Mouse (Mus musculus): Measurements from ENCODE around the gene C1s1. TPM values are rescaled to one million over a fixed set of nuclear protein-coding genes. Genes with fewer than 3 reads are reported as not detected.
A peak's percentile ranks its signal among the peaks of the same experiment; 100 is the strongest.
"Not testable (repeated sequence)": the region's sequence is repeated elsewhere in the genome, so short reads cannot be mapped to it uniquely, and the experiment has no call there.

C1s1 gene
- 10 to 100 TPM in 3 of 4 experiments, 1 to 10 TPM in 1; 8.4 to 20.8 (median 14.2) TPM for total RNA-seq (2022)

DNA sequence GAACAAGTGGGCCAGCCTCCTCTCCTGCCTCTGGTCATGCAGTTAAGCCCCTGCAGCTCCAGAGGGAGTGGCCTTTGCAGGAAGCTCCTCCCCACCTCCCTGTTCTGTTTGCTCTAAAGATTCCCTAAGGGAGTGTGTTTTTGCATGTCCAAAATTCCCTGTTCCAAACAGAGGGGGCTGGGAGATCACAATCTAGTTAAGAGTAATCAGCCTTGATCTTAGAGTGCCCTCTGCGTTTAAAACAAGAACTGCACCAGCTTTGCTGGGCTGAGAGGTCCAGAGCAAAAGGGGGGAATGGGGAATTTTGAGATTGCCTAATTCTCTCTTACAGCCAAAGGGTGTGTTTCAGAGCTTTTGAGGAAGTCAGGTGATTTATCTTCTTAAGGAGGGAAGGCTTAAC lies at the start of gene C1s1:
C1s1 (minus strand) TSS at position 76 of the 400 bp plus-strand sequence.
- peak; percentile 58 to 63 for DNase-seq (ENCODE audit: low spot score in 2 of 2)

- DNase-seq (ENCODE audit: low spot score in 2 of 2) = no peak
Measured at GRCm38 (mm10) chr6:124588771-124589170, 46.6 kb upstream of the C1s1 start.

- no peak for DNase-seq (ENCODE audit: low spot score in 2 of 2)
Measured at GRCm38 (mm10) chr6:124586266-124586665, 44.1 kb upstream of the C1s1 start.

DNA sequence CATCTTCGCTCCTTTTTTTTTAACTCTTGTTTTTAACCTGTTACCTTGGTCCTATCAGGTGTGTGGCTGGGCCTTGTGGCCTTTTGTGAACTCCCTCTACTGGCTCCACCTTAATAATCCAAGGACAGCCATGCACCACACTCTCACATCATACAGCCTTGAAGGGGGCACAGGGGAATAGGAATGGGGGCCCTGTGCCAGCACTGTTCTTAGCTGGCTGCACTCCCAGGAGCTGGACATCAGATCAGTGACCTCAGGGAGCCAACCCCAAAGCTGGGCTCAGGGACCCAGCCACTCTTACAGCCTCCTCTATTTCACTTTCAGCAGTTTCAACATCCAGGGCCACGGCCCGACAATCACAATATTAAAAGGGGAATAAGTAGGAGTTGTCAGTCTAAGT lies 43.6 kb upstream of the C1s1 start:
- peak; percentile 12 to 22 for DNase-seq (ENCODE audit: low spot score in 2 of 2)

DNA sequence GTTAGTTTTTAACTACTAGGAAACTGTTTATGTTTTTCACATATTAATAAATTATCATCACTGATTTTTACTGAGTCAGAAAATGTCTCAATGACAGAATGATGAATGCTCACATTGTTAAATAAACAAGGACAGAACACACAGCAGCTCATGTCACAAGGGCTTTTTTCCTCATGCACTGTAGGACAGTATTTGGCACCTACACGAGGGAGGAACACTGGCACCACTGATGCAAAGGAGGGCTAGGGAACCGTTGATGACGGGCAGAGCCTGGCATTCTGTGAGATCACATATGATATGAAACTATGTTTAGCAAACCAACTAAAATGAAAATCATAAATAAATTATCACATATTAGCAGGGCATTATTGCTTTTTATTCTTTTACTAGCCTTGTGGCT lies 42.8 kb upstream of the C1s1 start:
- no peak for DNase-seq (ENCODE audit: low spot score in 2 of 2)

DNA sequence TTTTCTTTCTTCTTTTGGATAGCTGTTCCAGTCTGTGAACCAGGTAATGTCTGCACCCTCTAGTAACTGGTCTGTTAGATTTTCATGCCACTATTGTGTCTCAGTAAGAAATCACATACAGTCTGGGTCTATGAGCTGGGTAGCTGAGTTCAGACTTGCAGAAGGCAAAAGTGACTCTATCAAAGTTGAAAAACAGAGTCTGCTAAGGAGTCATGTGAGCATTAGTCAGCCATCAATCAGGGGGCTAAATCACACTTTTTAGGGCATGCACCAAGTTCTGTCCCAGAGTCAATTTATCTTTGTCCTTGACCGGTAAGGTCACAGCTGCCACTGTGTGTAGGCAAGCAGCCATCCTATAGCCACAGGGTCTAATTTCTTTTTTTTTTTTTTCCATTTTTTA lies 40.1 kb upstream of the C1s1 start:
- no peak for DNase-seq (ENCODE audit: low spot score in 2 of 2)

DNA sequence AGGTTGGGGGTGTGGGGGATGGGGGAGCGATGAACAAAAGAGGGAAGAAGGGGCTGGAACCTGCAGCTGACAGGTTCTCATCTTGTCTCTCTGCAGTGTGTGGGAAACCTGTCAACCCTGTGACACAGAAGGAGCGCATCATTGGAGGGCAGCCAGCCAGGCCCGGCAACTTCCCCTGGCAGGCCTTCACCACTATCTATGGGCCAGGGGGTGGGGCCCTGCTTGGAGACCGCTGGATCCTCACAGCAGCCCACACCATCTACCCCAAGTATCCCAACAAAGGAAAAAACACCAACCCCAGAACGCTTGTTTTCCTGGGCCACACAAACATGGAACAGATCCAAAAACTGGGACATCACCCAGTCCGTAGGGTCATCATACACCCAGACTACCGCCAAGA lies 38.0 kb upstream of the C1s1 start:
- not testable (repeated sequence) for DNase-seq (ENCODE audit: low spot score in 2 of 2)

DNA sequence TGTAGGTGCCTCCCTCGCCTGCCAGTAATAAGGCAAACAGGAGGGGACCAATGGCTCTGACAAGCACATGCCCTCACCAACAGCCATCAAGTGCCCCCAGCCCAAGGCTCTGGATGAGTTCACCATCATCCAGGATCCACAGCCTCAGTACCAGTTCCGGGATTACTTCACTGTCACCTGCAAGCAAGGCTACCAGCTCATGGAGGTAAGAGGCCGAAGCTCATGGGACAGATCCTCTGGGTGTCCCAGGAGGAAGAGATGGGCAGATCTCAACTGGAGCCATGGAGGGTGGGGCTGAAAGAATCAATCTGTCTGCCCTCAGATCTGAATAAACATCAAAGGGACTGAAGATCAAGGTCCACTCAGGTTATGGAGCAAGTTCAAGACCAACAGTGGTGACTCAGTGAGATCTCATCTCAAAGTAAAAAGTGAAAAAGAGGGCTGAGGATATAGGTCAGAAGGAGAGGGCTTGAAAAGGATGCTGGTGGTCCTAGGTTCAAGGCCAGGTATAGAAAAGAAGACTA lies 33.1 kb upstream of the C1s1 start:
- not testable (repeated sequence) for DNase-seq (ENCODE audit: low spot score in 2 of 2)

DNA sequence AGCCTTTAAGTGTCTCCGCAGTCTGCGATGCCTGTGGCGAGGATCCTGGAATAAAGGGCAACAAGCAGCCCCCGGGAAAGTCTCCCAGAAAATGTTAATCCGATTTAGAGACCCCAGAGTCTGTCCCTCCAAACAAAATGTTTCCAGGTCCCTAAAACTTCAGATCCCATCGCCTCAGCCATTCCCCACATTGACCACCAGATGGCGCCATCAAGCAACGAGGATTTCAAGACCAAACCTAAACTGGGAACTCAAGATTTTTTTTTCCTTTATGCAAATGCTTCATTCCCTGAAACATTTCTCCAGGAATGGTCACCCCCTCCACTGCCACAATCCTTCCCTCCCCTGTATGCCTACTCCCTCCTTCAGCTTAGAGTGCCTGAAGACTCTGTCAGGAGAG lies 27.9 kb upstream of the C1s1 start, which contains the start of gene C1rb:
C1rb (plus strand) TSS at position 269 of the 400 bp plus-strand sequence.
- DNase-seq (ENCODE audit: low spot score in 2 of 2) = peak; percentile 30 to 31

DNA sequence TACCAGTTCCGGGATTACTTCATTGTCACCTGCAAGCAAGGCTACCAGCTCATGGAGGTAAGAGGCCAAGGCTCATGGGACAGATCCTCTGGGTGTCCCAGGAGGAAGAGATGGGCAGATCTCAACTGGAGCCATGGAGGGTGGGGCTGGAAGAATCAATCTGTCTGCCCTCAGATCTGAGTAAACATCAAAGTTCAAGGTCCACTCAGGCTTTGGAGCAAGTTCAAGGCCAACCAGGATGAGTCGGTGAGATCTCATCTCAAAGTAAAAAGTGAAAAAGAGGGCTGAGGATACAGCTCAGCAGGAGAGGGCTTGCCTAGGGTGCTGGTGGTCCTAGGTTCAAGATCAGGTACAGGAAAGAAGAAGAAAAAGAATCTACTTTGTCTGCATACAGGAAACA lies 19.5 kb upstream of the C1s1 start:
- DNase-seq (ENCODE audit: low spot score in 2 of 2) = not testable (repeated sequence)

GRCm38 (mm10) chr6:124561156-124561555 lies 19.0 kb upstream of the C1s1 start:
- DNase-seq (ENCODE audit: low spot score in 2 of 2) = not testable (repeated sequence)

DNA sequence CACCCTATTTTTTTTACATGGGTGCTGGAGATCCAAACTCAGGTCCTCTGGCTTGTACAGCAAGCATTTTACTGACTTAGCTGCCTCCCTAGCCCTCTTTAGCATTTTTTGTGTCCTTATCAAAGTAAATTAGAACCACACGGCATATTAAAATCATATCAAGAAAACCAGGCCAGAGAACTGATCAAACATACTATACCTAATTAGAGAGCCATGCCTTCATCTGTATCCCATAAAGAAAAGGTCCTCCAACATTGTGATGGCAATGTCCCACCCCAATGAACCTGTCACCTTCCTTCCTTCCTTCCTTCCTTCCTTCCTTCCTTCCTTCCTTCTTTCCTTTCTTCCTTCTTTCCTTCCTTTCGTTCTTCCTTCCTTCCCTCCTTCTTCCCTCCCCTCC lies 13.8 kb upstream of the C1s1 start:
- DNase-seq (ENCODE audit: low spot score in 2 of 2) = not testable (repeated sequence)

GRCm38 (mm10) chr6:124552766-124553165 lies 10.6 kb upstream of the C1s1 start:
- no peak for DNase-seq (ENCODE audit: low spot score in 2 of 2)

DNA sequence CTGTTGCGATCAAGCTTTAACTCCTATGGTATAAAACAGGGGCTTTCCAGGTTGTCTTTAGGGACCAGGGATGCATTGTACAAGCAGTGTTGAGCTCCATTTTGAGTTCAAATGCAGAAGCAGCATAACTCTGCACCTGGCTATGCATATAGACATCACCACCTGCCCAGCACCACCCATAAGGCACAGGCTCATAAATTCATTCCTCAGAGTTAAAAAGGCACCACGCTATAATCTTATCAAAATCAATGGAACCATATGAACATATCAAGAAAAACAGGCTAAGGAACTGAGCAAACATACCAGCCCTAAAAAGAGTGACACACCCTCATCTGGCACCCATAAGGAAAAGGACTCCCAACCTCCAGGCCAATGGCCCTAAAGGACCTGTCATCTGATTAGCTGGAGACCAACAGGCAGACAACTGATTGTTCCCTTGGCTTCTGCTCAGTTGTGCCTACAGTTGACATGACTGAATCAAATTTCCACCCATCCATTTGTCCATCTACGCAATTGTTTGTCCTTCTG lies 6.9 kb upstream of the C1s1 start:
- no peak for DNase-seq (ENCODE audit: low spot score in 2 of 2)

DNA sequence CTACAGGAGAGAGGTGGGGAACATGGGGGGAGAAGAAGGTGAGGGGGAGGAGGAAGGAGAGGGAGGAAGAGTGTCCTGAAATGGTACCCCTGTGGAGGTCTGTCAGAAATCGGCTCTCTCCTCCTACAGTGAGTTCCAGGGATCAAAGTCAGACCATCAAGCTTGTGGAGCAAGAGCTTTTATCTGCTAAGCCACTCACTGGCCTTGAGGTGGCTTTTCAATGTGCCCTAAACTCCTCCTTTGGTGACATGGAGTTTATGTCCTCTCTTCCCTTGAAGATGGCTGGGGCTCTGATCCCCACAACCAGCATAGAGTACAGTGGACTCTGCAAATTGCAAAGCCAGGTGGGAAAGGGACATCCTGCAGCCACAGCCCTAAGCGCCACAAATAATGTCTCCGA lies 5.8 kb upstream of the C1s1 start:
- DNase-seq (ENCODE audit: low spot score in 2 of 2) = not testable (repeated sequence)

DNA sequence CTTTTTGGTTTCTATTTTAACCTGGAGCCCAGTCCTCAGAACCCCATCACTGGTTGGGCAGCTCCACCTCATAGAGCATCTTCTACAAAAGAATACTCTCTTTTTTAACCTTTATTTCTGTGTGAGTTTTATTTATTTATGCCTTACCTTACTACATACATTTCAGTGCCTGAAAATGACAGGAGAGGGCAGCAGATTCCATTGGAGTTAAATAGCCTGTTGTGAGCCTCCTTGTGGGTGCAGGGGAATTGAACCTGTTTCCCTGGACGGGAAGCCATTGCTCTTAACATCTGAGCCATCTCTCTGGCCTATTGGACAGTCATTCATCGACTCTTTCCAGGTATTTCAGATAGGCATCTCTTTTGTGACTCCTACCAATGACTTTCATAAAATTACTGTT lies 3.3 kb upstream of the C1s1 start:
- DNase-seq (ENCODE audit: low spot score in 2 of 2) = no peak

DNA sequence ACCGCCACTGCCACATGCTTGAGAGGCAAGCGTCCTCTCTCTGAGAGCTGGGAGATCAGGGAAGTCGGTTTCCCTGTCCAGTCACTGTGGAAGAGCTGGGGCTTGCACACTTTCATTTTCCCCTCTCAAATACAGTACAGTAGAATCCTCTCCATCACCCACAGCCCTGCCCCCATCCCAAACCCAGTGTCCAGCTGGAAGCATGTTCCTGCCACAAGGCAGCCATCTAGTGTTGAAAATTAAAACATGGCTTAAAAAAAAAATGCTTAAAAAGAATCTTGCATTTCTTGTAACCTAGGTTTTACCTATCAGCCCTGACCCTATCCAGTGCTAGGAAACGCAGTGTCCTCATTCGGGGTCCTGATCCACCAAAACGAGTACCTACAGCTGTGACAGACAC lies 2.3 kb upstream of the C1s1 start:
- no peak for DNase-seq (ENCODE audit: low spot score in 2 of 2)

DNA sequence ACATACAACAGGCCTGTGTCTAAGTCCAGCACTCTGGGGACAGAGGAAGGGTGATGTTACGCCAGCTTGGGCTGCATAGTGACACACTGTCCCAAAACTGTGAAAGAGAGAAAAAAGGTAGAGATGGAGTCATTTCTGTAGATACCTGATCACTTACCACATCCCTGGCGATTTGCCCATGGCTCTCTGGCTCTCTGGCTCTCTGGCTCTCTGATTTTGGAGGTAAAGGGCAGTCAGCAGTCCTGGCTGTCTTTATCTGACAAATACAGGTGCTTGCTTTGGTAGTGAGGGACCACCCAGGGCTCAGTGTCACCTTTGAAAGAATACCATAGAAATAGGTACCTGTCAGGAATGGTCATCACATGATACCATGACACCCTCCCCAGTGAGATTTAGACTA lies 983 bp downstream of the C1s1 start:
- DNase-seq (ENCODE audit: low spot score in 2 of 2) = not testable (repeated sequence)

DNA sequence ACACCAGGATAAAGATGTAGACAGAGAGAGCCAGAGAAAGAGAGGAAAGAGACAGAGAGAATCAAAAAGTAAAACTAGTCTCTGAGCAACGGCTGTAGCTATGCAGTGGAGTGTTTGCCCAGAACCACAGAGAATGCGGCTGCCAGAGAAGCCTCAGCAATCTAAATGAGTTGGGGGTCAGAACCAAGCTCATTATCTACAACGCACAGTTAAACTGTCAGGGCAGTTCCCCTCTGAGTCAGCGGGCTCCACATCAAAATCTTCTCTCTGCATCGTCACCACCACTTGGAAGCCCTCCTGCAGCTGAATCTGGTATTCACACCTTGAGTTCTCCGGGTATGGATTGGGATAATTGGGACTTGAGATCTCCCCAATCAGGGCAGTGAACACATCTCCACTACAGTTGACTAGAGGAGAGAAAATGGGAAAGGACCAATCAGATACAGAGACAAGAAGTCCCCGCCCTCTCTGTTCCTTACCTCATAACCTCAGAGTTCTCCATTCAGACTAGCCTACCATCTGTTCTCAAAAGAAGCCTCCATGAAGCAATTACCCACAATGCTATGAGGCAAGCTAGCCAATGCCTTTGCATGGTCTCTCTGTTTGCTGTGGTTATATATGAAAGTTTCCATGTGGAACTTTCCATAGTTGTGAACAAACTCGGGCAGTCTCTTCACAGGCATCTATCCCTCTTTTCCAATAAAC lies 5.9 kb downstream of the C1s1 start:
- not testable (repeated sequence) for DNase-seq (ENCODE audit: low spot score in 2 of 2)

- no peak for DNase-seq (ENCODE audit: low spot score in 2 of 2)
Measured at GRCm38 (mm10) chr6:124531077-124531476, 11.1 kb downstream of the C1s1 start.

GRCm38 (mm10) chr6:124527881-124528280 lies 14.3 kb downstream of the C1s1 start:
- no peak for DNase-seq (ENCODE audit: low spot score in 2 of 2)

- DNase-seq (ENCODE audit: low spot score in 2 of 2) = not testable (repeated sequence)
Measured at GRCm38 (mm10) chr6:124522082-124522481, 20.1 kb downstream of the C1s1 start.

- not testable (repeated sequence) for DNase-seq (ENCODE audit: low spot score in 2 of 2)
Measured at GRCm38 (mm10) chr6:124517733-124518132, 24.4 kb downstream of the C1s1 start.

Measured in gastrocnemius, adult 8-10 months (tissue).